Mouse (Mus musculus) cerebellum, adult 11 months (tissue): ENCODE data around the gene Fbxl14.
"Not testable (repeated sequence)": the region's sequence is repeated elsewhere in the genome, so short reads cannot be mapped to it uniquely, and the experiment has no call there.

Experiments used
- DNase-seq: peaks from one replicate; pipeline ENCODE4 v3.0.0; 2022

Fbxl14 gene

DNA sequence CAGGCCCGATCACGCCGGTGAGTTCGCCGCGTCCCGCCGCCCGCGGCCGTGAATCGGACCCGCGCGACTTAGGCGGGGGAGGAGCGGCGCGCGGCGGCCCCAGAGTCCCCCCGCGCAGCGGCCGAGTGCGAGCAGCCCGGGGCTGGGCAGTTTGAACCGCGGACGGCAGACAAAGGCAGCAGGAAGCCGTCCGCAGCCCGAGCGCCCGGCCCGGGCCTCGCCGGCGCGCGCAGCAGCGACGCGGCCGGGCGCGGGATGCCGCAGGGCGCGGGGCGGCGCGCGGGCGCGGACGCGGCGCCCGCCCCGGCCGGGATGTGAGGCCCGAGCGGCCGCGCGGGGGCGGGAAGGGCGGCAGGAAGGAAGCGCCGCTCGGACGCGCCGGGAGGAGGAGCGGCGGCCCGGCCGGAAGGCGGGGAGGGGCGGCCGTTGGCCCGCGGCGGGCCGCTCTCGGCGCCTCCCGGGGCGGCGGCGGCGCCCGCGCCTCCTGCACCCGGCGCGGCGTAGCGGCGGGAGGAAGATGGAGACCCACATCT lies at the start of gene Fbxl14:
TSS of gene Fbxl14 (plus strand) at position 326 of the 533 bp plus-strand sequence.
- no peak for DNase-seq

DNA sequence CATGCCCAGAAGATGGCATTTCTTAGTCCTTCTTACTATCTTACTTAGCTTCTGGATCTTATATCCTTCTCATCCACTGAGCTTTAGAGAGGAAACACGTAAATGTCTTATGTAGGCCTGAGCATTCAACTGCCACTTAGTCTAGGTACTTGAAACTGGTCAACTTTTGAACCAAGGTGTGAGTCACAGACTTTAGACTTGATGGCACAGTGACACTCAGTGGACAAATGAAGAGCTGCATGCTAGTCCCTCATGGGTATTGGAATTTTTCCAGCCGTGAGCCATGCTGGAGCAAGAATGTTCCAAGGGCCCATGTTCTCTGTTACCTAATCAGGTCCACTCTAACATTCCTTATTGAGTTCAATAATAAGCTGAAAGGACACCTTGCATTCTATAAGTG lies 49.0 kb upstream of the Fbxl14 start:
- DNase-seq, result peak; percentile 41

DNA sequence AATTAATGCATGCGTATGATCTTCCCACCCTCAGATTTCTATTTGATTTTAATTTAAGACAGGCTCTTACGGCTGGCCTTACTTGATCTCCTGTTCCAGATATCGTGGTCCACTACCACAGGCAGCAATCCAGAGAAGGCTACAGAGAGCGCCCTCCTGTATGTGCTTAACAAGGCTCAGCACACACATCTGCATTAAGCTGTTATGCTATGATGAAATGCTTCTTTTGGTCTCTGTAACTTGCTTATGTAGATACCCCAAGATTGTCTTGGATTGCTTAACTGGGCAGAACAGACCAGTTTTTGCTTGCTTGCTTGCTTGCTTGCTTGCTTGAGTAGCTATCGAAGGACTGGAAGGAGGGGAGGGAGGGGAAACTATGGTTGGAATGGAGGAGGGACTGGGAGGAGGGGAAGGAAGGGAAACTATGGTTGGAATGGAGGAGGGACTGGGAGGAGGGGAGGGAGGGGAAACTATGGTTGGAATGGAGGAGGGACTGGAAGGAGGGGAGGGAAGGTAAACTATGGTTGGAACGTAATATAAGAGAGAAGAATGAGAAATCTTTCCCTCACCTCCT lies 47.6 kb upstream of the Fbxl14 start:
- no peak for DNase-seq

DNA sequence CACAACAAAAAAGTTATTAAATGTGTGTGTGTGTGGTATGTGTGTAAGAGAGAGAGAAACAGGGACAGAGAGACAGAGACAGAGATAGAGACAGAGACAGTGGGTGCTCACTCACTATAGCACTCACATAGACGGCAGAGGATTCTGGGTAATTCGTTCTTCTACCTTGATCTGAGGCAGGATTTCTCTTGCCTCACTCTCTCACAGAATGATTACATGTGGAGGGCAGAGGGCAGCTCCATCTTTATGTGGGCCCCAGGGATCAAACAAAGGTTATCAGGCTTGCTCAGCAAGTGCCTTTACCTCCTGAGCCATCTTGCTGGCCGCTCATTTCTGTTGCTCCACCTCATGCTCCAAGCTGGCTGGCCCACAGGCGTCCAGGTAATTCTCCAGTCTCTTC lies 45.1 kb upstream of the Fbxl14 start:
- DNase-seq, result no peak

DNA sequence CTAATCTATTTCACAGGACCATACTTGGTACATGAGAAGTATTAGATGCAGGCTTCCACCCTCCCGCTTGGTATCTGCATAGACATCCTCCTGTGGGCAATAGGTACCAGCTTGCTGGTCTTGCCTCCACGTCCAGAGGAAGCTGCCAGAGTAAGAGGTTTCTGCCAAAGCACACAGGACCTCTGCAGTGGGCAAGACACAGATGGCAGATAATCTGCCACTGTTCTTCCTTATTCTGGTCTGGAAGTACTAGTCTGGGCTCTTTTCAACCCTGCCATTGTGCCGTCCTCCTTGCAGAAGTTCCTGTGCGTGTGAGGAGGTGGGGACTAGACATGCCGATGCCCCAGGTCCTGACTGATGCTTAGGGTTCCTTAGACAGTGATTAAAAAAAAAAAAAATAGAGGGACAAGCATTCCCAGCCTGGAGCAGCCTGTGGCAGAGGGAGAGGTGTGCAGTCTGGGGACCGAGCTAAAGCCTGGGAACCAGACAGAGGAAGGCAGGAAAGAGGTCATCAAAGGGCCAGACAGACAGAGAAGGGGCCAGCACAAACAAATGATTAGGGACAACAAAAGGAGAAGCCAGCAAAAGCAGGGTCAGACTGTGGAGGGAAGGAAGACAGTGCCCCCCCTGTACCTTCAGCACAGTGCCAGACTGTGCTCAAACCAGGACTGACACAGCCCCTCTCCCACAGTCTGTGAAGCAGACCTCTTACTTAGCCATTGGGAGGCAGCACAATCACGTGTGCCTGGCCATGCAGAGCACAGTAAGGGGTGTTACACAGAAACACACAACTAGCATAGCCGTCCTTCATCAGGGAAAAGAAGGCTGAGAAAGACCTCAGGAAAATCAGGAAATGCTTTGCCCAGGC lies 41.3 kb upstream of the Fbxl14 start:
- DNase-seq, result no peak

DNA sequence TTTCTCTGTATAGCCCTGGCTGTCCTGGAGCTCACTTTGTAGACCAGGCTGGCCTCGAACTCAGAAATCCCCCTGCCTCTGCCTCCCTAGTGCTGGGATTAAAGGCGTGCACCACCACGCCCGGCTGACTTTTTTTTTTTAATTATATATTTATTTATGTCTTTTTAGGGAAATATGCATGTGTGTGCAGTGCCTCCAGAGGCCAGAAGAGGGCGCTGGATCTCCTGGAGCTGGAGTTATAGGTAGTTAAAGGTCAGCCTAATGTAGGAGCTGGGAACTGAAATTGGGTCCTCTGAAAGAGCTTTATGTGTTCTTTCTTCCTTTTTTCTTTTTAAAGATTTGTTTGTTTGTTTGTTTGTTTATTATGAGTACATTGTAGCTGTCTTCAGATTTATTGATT lies 36.7 kb upstream of the Fbxl14 start:
- DNase-seq, result not testable (repeated sequence)

DNA sequence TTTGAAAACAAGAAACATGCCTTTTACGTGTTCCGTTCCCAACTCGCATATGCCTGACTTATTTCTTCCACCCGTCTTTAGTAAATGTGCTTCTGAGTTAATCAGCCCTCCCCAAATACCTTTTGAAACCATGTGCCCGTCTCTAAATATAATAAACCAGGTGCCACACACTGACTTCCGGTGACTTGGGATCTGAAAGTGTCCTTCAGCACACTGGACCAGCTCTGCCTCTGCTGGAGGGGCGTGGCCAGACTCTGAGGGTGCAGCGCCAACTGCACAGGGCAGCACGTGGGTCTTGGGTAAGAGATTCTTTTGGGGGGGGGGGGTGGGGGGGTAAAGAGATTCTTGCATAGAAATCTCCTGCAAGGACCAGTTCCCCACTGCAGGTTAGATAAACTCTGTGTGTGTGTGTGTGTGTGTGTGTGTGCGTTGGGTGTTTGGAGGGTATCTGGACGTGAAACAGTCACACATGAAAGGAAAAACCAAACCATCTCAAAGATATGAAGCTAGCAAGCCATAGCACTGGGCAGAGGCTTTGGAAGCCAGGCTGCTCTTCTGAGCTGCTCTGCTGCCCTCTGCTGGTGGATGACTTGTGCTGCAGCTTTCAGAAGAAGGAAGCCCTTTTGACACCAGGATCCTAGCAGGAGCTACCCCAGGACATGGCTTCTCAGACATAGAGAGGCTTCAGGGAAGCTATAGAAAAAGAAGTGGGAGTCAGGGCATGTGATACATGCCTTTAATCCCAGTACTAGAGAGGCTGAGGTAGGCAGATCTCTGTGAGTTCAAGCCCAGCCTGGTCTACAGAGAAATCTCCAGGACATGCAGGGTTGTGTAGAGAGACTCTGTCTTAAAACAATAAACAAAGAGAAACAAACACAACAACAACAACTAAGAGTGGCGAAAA lies 35.5 kb upstream of the Fbxl14 start:
- DNase-seq, result peak; percentile 72

DNA sequence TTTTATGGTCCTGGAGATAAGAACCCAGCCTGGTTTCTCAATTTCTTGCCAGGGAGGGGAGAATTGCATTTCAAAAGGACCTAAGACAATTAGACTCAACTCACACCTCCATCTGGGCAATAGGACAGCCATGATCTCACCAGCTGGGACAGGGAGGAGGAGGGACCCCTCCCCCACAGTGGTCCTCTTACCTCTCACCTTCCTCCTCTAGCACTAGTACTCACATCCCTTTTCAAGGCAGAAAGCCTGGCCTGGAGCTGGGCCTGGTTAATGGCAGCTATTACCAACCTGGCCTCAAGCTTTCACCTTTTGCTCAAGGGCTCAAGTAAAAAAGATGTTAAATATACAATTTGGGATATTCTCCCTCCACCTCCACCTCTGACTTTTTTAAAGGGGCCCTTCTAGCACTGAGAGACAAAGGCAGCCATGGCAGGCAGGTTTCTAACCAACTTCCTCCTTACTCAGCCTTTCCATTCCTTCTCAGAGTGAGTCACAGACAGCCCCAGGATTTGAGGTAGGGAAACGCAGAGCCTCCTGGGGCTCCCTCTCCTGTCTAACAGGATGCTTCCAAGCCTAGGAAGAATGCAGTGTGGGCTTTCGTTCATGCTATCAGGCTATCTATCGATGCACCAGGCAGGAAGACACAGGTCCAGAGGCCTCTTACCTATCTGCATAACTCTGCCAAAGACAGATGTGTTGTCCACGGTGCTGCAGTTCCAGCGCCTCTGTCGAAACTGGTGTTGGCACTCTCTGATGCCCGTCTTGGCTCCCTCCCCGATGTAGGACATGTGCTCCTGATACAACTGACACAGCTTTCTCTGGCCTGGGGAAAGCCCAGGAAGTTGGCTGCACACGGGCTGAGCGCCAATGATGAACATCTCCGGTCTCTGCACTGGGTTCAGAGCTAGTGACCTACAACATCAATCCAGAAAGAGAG lies 33.5 kb upstream of the Fbxl14 start:
- no peak for DNase-seq

DNA sequence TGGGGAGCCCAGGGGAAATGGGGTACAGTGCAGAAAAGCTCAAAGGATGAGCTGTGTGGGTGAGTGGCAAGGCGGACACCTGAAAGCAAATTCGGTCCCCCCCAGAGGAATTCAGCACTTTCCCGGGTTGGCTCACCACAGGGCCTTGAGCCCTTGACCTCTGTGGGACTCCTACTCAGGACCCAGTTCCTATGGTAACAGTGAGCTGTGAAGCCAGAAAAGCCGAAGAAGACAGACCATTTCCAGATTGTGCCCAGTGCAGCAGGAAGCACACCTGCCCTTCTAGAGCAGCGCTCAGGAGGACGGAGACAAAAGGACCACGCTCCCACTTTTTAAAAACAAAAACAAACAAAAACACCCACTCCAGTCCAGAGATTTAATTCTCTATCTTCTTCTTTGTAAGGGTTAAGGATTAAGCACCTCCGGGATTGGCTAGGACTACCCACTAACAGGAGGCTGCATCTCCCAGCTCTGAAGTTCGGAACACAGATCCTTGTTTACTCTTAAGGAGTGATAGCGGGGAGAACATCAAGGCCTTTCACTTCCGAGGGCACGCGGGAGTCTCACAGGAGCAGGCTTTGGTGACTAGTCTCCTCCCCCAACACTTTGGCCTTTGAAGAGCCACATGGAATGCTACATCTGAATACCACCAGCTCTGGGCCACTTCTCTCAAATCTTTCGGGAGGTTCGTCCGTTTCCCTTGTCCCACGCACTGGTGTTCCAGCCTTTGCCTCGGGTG lies 31.0 kb upstream of the Fbxl14 start:
- no peak for DNase-seq

DNA sequence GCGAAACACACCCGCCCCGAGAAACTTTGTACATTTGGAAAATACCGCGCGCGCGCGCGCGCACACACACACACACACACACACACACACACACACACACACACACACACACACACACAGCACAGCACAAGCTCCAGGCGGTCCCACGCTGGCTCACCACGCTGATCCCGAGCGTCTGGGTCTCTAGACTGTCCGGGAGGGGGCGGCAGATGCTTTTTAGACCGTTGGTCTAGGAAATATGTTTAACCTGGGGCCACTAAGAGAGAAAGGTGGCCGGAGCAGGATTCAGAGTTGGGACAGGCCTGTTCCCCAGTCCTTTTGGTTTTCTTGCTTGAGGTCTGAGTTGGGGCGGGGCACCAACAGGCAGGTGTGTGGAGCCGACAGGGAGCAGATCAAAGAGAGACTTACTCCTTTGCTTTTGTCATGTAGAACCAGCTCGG lies 30.4 kb upstream of the Fbxl14 start:
- peak; percentile 18 for DNase-seq

DNA sequence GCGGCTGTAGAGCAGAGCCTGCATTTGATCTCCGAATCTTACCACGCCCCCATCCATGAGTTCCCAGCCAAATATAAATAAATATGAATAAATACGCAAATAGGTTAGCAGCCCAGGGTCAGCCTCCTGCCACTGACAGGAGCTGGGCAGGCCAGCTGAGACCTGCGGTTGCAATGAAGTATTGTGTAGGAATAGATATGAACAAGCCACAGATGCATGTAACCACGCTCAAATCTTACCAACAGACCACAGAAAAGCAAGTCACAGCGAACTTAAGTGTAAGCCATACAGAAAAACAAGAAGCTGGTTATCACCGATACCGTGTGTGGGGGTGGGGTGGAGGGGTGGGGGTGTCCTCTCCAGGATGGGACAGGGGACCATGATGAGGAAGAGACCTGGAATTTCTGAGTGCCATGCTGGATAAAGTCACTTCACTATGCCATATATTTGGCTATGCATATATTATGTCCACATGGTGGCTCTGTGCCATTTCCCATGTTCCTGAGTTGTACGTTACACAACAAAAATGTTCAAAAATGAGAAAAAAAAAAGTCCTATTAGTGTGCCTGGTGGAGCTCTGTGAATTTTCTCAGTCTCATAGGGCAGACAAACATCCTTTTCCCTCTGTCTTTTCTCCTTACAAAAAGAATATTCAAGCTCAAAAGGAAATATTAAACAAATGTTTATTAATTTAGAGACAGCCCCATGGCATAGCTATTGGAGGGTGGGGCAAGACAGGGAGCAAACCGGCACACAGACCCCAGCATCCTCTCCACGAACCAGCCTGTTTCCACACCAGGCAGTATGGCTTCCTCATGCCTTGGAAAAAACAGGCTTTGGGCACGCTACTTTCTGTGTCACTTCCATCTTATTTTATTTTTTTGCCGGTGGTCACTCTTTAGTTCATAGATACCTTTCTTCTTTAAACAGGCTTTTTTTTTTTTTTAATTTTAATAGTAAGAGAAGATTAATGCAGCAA lies 28.2 kb upstream of the Fbxl14 start:
- no peak for DNase-seq

DNA sequence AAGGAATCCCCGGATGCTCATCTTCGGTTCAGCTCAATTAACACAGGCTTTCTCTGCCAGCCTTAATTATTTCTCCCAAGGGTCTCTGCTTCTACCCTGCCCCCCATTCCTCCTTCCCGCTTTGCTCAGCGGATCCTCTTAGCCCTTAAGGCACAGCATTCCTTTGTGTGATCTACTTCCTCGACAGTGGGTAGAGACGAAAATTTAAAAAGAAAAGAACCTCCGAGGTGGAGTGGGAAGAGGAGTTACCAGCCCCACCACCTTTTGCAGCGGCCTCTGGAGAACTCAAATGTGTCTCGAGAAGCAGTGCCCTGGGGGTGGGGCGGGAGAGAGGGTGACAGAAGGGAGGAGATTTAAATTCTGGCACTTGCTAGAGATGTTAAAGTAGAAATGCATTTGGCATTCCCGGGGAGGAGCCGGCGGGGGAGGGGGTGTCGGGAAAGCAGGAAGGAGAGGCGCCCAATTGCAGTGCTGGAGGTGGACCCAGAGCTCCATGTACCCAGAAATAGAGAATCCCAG lies 27.4 kb upstream of the Fbxl14 start:
- DNase-seq, result peak; percentile 32

DNA sequence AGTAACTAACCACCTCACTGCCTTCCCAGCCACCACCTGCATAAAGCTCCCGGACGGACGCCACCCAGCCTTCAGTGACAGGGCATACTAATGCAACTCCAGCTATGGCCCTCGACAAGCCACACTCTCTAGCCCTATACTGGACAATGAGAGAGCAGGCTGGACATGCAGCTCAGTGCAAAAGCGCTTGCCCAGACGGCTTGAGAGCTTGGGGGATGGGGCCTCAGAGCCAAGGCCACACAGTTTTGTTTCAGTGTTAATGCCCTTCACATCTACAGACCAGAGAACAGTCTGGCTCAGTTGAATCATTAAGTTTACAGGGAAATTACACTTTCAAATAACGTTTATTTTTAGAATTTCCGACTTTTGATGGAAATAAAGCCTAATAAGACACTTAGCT lies 21.3 kb upstream of the Fbxl14 start:
- DNase-seq, result no peak

DNA sequence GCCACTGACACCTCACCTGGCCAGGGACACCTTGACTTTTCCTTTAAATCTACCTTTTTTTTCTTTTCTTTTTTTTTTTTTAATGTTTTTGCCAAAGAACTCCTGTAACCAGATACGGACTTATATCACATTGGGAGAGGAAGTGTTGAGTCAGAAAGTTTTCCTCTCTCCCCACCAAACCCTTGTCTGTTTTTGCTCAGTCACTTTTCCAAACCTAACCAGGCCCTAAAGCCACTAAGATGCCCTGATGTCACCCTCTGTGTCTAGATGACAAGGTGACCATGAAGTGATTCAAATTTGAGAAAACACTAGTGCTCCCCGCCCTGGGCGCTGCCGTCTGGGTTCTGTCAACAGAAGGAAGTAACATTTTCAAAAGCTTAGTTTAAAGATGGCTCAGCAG lies 20.4 kb upstream of the Fbxl14 start:
- no peak for DNase-seq

DNA sequence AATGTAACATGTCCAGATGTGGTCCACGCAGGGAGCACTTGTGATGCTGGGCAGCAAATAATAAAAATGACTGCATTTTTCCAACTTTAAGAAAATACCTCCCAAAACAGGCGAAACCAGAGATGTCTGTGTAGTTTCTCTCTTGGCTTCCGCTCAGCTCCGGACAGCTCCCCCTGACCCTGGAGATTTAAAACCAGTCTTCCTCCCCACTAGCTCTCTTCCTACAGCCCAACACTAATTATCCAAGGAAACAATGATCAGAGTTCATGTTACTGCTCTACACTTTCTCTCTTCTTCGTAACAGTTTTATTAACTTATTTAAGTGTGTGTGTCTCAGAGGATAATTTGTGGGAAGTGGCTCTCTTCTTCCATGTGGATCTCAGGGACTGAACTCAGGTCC lies 19.1 kb upstream of the Fbxl14 start:
- no peak for DNase-seq

DNA sequence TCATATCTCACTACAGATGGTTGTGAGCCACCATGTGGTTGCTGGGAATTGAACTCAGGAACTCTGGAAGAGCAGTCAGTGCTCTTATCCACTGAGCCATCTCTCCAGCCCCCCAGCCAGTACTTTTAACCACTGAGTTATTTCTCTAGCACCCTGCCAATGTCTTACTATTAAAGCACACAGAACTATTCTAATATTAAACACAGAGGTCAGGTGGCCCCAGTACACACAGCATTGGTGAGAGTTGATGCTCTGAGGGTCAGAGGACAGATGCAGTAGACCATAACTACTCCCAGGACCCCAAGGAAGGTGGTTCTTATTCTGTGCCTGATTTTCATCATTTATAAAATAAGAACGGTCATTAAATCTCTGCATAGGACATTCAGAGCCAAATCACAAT lies 13.3 kb upstream of the Fbxl14 start:
- no peak for DNase-seq

DNA sequence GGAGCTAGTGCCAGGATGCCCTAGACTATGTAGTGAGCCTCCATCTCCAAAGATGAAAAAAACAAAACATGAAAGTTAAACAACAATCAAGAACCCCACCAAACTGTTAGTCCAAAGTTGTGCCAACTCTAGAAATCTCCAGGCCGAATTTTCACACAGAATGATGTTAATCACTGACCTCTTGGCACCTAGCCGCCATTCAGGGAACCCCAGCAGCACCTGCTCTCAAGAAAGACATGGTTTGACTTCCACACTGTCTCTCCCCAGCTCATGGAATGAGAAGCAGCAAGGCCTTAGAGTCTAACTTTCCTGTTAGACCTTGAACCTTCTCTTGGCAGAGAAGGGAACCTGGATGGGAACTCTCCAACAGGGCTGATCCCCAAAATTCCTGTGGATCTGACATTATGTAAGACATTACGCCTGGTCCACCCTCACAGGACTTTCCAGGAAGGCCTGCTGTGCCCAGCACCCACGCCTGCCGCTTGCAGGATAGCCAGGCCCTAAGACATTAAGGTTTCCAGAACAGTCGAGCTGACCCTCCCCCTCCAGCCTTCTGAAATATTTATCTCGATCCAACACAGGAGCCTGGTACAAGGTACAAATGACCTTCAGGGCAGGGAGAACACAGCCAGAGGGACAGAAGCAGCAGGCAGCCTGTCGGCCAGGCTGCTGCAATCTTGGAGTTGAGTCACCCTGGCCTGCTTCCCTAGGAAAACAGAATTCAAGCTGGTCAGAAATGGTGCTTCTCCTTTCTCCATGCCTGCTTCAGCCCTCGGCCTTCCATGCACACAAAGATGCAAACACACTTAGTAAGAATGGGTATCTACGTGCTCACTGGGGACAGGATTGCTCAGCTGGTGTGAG lies 12.3 kb upstream of the Fbxl14 start:
- DNase-seq, result peak; percentile 36

DNA sequence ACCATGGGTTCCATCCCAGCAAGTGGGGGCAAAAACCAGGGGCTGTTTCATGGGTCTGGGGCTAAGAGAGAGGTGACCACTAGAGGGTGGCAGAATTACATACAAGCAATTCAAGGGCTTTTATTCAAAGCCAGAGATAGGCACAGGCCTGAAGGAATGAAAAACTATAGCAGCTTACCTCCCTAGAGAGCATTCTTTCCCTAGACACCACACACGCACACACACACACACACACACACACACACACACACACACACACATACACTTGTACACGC lies 11.7 kb upstream of the Fbxl14 start:
- no peak for DNase-seq

DNA sequence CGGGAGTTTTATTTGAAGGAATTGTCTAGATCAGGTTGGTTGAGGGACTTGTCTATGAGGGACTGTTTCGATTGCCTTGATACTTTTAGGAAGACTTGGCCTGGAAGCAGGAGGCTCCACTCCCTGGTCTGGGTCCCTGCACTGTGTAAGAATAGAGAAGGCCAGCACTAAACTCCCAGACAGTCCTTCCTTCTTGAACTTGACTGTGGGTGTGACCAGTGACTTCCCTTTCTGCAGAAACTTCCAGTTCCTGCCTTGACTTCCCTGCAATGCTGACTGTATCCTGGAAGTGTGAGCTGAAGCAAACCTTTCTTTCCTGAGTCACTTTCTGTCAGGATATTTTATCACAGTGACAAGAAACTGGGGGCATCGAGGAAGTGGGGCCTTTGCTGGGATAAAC lies 8.7 kb upstream of the Fbxl14 start:
- no peak for DNase-seq
